Mouse (Mus musculus): ENCODE measurements at regions not wholly inside any gene's neighbourhood (a gene's known extent, or its start where the extent isn't known, plus 50 kb on each side); places are given as distances from the start of the nearest gene placed in this dataset.
"Not testable (repeated sequence)": the region's sequence is repeated elsewhere in the genome, so short reads cannot be mapped to it uniquely, and the experiment has no call there.

- no peak for DNase-seq
Observed at GRCm38 (mm10) chr6:140816359-140816758, 87.3 kb downstream of the Gm11077 start.

- DNase-seq: no peak
Observed at GRCm38 (mm10) chr6:140816831-140817230, 87.7 kb downstream of the Gm11077 start.

GRCm38 (mm10) chr6:140819451-140819878 is 90.4 kb downstream of the Gm11077 start:
- no peak for DNase-seq

DNA sequence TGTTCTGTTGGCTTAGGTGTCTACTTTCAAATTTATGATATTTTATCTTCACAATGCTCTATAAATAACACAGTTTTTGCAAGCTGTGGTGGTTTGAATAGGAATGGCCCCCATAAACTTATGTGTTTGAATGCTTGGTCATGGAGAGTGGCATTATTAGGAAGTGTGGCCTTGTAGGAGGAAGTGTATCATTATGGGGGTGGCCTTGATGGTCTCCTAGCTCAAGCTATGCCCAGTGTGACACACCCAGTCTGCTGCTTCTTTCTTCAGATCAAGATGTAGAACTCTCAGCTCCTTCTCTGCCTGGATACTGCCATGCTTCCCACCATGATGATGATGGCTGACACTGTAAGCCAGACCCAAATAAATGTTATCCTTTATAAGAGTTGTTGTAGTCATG is 97.4 kb downstream of the Gm11077 start:
- DNase-seq: no peak

DNA sequence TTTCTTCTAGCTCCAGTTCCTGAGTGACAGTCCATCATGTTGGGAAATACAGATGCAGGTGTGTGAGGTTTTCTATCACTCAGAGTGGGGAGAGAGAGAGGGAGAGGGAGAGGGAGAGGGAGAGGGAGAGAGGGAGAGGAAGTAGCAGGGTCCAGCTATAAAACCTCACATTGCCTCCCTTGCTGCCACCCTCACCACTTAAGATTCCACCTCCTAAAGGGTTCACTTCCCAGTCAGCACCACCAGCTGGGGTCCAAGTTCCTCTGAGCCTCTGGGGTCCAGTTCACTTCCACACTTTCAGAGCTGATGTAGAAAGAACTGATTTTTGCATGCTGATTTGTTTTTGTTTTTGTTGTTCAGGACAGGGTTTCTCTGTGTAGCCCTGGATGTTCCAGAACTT is 98.6 kb downstream of the Gm11077 start:
- DNase-seq: no peak

DNA sequence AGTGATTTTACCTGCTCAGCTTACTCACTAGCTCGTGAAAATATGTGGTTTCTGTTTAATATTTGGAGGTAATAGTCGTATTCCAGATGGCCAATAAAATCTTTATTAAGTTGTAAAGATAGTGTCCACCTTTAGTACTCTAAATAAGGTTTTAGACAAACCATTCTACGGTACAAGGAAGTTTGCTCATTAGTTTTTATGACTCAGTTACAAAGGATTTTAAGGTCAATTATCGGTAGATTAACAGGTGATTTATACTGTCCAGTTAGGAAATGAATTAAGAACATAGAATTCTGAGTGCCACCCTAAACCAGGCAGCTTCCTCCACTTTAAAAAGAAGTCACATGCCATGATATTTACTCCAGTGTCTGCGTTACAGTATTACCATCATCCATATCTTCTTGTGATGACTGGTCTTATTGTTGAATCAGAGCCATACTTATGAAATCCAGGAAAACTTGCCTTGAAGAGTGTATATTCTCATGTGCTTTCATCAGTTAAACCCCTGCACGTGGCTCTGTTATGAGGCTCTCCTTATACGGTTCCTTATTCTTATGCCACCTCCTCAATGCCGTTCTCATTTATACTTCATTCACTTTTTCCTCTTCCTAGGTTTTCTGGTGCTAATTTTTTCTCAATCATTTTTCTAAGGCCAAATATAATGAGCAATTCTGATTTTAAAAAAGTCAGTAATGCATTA is 114.4 kb downstream of the Gm11077 start:
- no peak for DNase-seq

- no peak for DNase-seq
Observed at GRCm38 (mm10) chr6:140847165-140847564, 118.1 kb downstream of the Gm11077 start.

- DNase-seq: no peak
Observed at GRCm38 (mm10) chr6:140852420-140852819, 123.3 kb downstream of the Gm11077 start.

GRCm38 (mm10) chr6:140853508-140853907 is 124.4 kb downstream of the Gm11077 start:
- DNase-seq: peak; percentile 75

DNA sequence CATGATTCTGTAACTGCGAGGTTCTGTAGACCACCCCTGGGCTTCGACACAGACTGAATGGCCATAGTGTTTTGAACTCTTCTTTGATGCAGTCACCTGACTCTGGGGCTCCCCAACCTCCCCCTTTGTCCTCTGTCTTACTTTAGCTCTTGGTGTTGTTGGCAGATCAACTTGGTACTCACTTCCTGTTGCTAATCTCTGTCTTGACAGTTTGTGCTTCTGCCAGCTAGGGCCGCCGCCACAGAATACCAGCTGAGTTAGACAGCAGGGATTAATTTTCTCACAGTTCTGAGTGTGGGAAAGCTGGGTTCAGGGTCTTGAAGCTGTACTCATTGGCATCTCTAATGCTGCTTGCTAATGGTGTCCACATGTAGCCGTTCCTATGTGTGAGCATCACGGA is 125.6 kb downstream of the Gm11077 start:
- no peak for DNase-seq

DNA sequence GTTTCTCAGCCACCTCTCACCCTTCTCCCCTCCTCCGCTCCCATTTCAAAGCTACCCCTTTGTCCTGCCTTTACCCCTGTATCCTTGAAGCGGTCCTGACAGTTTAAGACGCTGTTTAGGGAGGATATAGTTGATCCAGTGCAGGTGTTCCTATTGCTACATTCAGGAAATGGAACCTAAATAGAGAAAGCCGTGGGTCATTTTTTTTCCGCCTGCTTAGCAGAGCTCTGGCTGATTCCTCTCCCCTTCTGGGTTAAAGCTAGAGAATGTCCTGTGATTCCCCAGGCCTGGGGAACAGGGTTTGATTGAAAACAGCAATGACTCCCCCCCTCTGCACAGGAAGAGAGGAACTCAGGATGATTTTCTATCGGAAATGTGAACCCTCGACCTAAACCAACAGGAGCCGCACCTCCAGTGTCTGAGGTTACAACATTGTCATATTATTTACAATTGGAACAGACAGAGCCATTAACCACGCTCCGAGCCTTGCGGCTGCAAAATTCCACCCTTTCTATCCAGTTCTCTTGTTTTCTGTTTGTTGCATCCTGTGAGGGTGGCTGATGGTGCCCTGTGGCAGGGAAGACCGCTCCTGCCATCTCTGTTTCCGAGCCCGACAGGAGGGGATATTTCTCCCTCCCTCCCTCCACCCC is 127.5 kb downstream of the Gm11077 start:
- no peak for DNase-seq

DNA sequence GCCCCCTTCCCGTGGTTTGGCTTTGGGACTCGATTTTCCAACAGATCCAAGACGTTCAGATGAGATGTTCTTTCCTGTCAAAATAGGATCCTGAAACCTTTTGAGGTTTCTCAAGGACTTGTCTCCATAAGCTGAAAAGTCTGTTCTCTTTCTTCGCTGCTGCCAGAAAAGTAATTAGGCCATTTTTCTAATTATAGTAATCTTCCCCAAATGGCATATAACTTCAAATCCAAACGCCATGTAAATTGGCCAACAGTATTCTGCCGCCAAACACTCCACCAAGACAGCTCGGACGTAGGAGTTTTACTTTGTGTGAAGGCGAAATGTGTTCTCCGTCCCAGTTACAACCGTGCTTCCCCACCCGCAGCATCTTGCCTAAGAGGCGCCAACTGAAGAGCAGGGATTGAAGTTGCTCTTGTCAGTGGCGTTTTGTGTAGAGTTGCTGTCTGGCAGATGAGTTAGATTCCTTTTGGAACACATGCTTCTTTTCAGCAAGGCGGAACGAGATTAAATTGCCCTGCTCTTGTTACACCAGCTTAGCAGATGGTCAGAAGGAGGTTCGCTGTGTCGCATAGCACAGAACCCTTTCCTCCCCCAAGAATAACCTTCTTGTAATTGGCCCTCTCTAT is 128.1 kb downstream of the Gm11077 start:
- peak; percentile 17 for DNase-seq

- not testable (repeated sequence) for DNase-seq
Observed at GRCm38 (mm10) chr6:140869523-140869922, 140.4 kb downstream of the Gm11077 start.

GRCm38 (mm10) chr6:140874831-140875230 is 145.7 kb downstream of the Gm11077 start:
- DNase-seq: no peak

DNA sequence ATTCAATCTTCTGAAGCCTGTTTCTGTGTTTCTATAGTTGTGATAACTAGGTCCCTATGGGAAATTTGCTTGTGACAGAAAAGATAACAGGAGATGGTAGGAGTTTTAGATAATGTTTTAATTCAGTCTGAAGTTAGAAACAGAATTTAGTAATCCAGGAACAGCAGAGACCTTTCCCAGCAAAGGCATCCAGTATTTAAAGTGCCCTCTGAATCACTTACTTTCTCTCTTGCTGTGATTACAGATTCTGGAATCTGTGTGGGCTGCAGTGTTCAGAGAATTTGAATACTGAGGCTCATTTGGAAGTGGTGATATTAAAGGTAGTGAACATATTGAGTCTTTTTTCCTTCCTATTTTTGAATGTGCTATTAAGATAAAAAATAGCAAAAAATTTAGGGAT is 154.6 kb downstream of the Gm11077 start:
- DNase-seq: no peak

DNA sequence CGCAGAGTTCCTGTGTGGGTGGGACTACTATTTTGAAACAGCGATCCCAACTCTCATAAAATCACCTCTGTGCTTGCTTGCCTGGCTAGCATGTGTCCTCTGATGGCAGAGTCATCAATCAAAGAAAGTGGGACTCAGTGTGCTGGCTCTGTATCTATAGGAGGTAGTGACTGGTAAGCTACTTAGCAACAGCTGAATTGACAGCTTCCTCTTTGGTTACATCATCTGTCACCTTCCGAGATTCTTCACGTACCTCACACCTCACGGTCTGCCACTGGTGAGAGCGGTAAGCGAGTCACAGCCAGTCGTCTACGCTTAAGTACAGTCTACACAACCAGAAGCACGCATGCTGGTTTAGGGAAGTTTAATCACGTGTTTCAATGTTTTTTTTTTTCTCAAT is 159.5 kb downstream of the Gm11077 start:
- no peak for DNase-seq

DNA sequence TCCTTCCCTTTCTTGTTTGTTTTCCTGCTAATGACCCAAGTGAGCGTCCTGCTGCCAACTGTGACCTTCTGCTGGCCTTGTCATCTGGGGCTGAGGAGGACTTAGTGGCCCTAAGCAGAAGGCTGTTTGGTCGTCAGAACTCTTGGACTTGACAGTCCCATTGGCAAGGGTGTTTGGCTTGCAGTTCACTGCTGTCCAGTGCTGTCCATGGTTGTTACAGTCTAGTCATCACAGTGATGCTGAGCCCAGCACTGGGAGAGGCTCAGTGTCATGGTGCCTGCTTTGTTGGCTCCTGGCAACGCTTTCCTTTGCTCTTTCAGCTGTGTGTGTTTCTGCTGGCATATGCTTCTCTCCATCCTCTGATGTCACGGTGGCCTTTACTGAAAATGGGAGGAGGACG is 161.0 kb downstream of the Gm11077 start:
- DNase-seq: no peak

DNA sequence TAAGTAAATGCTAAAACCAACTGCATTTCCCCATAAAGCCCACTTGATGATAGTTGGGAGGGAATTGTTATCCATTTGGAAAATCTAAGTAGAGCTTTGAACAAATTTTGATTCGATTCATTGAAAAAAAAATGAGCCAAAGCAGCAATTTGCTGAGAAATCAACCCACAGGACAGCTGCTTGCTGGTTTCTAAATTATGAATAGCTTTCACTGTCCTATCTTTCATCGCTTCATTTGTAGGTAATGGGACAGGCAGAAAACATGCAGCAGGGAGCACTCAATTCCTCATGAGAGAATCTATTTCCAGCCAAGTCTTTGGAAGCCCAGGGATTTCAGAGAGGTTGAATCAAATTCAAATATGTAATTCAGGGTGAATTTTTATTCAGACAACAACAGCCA is 161.5 kb downstream of the Gm11077 start:
- no peak for DNase-seq

GRCm38 (mm10) chr6:140894467-140894866 is 165.4 kb downstream of the Gm11077 start:
- DNase-seq: no peak

GRCm38 (mm10) chr6:140895441-140895840 is 166.4 kb downstream of the Gm11077 start:
- no peak for DNase-seq

GRCm38 (mm10) chr6:140897111-140897510 is 168.0 kb downstream of the Gm11077 start:
- DNase-seq: no peak

DNA sequence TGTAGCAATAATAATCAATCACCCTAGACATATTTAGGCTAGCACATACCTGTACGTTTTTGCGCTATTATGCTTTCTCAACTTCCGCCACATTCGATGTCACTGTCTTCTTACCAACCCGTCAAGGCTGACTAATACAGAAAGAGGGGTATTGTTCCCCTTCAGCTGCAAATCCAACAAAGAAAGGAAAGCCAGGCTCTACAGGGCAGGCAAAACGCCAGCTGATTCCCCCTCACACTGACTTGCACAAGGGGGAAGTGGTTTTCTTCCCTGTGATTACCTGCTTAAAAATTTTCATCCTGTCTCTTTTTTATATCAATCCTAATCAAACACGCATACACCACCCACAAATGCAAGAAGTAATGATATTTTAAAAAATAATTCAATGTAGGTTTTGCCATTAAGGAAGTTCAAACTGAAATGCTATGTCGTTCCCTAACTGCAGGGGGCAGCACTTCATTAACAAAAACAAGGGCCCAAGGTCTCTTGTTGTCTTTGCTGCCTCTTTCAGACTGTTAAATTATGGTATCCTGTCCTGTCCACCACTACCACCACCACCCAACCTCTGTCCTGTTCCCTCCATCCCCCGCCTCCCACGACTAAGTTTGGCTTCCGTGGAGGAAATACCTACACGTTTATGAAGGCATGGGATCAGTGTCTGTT is 195.4 kb downstream of the Gm11077 start:
- DNase-seq: peak; percentile 12

DNA sequence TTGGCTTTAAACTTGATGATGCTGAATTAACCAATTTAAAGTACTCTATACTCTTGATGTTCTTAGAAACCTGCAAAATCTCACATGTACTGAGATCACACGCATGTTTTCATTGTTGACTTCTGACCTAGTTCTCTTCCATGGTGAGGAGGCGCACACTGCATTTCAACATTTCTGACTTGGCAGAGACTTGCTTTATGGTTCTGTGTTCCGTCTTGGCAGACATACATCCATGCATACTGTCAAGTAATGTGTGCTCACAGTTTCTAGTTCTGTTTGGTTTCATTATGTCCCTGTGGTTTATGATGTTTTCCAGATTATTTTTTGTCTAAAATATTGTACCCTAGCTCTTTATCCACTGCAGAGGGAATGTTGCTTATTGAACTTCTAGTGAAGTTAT is 198.5 kb downstream of the Gm11077 start:
- DNase-seq: no peak

DNA sequence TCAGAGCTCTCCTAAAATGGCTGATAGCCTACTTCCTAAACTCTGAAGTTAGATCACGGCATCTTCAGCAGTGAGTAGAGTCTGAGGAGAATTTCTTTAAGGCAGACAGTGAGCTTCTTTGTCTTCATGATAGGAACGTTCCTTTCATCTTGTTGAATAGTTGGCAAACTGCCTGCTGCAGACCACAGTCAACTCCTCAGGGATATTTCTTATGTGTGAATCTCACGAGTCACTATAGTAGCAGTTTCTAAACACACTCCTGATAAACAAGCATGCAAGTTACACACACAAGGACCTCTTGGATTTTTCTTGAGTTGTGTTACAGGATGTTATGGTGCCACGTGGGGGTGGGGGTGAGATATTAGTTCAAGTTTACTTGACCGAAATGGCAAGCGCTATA is 205.2 kb downstream of the Gm11077 start:
- no peak for DNase-seq

Data from right cerebral cortex, postnatal 14 days (tissue).